Mouse (Mus musculus): ENCODE data around the gene Tom1l2.
A peak's percentile ranks its signal among the peaks of the same experiment; 100 is the strongest.

Gene Tom1l2

DNA sequence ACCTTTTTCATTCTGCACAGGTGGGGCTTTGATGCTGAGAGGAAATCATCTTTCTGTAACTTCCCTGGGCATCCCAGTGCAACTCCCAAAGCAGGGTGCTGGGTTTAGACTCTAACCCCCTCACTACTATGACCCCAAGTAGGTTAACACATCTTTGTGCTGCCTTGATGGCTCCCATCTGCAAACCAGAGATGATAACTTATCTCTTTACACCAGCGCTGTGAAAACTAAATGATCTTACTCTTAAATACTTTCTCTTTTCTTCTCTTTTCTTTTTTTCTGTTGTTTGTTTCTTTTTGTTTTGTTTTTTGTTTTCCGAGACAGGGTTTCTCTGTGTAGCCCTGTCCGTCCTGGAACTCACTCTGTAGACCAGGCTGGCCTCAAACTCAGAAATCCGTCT, 6.8 kb downstream of the Tom1l2 start:
- no peak for DNase-seq

DNA sequence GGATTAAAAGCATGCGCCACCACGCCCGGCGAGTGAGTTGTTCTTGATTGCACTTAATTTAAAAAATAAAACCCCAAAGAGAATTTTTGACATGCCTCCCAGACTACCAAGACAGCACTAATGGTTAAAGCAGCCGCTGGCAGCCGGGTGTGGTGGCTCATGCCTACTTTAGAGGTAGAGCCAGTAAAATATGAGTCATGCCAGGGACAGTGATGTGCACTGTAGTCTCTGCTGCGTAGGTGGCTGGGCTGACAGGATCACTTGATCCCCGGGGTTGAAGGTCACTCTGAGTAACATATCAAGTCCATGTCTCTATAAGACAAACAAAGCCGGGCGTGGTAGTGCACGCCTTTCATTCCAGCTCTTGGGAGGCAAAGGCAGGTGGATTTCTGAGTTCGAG, 13.3 kb downstream of the Tom1l2 start:
- no peak for DNase-seq

DNA sequence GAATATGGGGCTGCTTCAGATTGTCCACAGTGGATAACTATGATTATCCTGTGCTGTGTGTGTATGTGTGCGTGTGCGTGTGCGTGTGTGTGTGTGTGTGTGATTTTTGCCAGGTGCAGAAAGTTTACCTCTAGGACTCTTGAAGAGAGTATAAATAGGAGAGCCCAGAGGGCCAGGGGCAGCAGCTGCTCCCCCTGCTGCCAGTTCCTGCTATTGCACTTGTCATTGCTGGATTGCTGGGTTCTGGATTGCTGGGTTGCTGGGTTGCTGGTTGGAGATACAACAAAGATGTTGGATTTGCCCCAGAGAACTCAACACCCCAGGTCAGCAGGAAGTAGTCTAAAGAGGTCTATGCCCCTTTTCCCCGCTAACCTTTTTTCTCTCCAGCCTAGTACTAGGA, 14.4 kb downstream of the Tom1l2 start:
- peak; percentile 61 for DNase-seq

DNA sequence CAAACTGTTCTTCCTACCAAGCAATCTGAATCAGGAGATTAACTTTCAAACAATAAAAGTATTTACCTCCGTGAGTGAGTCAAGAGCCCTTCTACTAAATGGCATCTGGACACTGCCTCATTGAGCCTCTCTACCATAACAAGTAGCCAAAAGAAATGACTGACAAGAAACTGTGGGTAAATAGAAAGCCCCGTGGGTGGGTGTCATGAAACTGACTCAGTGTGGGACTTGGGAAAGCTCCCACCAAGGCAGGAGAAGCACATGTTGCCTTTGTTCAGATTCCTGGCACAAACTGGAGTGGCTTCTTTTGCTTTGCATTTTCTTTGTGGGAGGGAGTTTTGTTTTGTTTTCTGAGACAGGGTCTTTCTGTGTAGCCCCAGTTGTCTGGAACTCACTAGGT, 16.9 kb downstream of the Tom1l2 start:
- DNase-seq = no peak

DNA sequence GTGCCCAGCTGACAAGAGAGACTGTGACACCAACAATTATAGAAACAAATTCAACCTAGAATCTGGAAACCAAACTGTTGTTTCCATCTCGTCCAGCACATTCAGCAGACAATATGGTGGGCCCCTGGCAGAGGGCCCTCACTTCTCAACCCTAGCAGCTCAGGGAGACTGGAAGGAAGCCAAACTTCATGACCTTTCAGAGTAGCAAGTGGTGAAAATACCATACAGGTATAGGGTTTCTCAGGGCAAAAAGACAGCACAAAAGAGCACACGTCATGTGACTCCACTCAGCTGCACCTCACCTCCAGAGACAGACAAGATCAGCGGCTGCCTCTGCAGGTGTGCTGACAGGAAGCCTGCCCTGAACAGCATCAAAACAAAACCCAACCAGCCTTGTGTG, 18.6 kb downstream of the Tom1l2 start:
- DNase-seq = no peak

DNA sequence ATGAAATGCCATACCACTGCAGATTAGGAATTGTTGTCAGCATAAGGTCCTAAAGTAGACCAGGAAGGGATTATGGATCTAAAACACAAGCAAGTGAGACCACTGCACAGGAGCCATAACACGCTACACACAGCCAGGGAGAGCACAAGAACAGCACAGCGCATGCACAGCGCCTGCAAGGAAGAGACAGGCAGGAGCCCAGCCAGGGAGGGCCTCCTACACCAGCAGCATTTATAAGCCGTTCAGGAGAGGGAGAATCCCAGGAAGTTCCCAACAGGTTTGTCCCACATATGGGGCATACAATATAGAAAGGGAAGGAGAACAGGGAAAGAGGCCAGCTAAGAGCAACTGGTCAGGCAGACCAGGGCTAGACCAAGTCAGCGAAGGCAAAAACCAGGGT, 19.2 kb downstream of the Tom1l2 start:
- DNase-seq = no peak

DNA sequence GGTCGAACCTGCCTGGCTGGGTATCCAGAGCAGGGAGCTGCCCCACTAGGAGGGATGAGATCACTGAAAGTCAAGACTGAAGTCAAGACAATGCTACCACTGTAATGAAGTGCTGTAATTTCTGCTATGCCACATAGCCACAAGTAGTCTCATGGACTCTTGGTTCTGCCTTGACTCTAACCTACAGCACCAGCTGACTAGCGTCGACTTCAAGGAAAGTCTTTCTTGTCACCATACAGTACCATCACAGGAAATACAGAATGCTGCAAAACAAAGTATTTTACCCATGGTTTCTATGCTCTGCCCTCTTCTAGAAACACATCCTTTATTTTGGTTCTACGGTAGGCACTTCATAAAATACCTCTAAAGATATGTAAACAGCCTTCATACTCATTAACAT, 22.2 kb downstream of the Tom1l2 start:
- DNase-seq = no peak

DNA sequence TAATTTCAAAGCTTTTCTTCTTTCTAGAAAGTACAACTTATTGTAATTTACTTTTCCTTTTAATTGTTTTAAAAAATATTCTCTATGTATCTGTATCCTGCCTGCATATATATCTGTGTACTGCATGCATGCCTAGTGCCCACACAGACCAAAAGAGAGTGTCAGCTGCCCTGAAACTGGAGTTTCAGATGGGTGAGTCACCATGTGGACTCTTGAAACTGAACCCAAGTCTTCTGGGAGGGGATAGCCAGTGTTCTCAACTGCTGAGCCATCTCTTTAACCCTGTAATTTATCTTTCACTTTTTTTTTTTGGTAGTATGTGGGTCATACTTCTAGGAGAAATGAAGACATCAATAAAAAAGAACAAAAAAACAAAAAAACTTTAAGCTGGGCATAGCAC, 29.0 kb downstream of the Tom1l2 start:
- no peak for DNase-seq

DNA sequence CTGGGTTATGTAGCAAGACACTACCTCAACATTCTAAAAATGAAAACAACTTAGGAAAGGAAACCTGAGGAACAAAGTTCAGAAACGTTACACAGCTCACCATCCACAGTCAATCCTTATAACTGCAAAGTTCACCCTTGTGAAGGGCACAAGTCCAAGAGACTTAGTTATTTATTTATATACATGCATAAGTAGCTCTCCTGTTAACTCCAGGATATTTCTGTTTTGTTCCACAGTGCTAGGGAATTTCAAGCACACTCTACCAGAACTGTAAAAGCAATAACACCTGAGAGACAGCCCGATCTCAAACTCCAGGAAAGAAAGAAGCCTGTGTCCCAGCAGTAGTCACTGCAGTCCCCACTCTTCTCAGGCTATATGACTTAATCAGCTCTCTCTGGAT, 31.3 kb downstream of the Tom1l2 start:
- DNase-seq = no peak

DNA sequence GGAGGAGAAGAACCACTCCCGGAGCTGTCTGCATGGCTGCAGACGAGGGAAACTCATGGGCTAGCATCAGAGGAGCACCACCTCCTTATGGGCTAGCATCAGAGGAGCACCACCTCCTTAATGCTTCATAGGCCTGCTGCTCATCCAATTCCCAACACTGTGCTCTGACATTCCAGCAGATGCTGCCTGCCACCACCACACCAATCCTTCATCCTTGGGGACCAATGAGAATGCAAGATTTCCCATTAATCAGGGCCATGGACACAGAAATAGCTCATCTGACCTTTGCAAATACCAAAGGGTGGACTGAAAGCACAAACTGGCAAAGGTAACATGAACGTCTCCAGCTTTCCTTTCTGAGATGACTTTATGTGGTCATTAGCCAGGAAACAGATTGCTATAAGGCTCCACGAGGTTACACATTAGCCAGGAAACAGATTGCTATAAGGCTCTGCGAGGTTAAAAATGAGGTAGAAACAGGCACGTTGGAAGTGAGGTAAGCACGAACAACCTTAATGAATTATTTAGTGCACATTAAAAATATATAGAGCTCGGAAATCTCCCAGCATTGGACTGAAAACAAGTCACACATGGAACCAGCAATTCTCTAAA, 32.2 kb downstream of the Tom1l2 start:
- DNase-seq = no peak

DNA sequence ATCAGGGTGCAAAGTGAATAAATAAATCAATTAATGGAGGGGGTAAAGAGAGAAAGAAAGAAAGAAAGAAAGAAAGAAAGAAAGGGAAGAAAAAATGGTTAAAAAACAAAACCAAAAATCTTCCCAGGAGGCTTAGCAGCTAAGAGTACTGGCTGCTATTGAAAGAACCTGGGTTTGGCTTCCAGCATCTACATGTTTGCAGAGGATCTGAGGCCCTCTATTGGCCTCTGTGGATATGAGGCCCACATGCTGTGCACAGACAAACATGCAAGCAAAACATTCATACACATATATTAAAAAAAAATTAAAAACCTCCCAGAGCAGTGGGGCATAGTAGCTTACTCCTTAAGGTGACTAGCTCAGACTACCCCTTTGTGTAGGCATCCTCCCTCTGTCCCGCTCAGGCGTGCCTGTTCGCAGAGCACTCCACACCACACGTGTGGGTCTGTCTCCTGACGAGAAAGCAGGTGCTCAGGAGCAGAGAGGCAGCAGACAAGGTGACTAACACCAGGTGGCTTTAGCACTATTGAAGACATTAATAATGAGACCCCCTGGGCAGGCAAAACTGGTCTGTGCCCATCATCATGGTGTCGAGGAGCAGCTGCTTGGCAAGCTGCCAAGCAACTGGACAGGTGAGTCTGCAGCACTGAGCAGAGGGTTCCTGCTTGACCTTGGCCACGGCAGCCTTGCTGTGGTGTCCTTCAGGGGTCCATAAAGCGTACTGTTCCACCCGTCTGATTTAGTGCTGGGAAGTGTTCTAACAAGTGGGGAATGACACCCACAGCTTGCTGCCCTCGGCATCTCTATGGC, 33.2 kb downstream of the Tom1l2 start:
- DNase-seq = no peak

DNA sequence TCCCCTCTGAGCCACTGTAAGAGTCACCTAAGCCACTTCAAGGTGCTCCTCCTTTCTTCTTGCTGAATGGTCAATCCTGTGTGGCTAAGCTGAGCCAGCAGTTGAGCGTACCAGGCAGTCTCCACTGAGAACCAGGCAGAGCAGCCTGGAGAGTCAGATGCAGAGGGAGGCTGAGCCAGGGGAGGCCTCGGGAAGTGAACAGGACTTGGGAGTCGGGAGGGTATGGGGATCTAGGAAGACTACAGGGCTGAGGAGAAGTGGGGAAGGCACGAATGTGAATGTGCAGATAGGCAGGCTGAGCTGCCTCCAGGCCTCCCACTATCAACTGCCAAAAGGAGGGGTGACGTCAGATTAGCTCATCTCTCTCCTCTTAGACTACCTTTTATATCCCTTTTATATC, 34.0 kb downstream of the Tom1l2 start:
- no peak for DNase-seq

DNA sequence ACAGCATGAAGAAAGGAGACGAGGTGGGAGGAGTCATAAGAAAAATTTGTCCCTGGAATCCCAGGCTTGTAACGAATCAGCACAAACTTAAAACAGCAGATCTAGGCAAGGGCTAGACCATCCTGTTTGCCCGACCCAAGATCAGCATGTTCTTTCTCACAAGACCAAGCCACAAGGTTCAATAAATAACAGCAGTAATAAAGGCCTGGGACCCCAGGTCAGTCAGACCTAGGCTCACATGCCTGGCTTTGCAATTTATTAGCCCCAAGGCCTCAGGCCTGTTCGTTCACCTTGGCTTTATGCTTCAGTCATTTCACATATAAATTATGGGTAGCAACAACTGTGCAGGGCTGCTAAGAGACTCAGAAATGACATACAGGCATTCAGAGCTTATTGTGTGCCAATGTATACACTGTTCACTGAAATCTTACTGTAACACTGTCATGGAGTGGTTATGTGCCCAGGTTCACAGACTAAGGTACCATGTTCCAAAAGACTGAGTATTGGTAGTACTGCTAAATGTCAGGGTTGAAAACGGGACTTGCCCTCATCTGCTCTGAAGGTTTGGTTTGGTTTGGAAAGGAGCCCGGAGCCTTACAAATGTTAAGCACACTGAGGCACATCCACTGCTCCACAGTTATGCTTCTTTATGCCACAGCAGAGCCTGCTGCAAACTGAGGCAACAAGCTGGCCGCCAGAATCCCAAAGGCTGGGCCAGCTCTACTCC, 35.2 kb downstream of the Tom1l2 start:
- DNase-seq = no peak

DNA sequence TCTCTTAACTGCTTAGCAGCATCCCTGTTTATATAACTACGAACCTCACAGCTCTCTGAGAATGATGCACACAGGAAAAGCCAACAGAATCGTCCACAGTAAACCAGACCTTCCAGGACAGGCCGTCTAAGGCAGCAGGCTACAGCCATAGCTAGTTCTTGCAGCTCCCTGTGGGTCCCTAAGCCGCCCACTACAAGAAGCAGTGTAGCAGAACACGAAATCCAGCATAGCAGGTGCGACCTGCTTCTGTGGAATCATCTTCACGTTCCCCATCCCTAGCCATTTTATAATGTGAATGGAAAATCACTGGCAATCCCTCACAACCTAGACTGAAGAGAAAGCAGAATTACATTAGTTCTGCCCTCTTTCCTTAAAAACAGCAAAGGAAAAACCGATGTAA, 35.8 kb downstream of the Tom1l2 start:
- no peak for DNase-seq

DNA sequence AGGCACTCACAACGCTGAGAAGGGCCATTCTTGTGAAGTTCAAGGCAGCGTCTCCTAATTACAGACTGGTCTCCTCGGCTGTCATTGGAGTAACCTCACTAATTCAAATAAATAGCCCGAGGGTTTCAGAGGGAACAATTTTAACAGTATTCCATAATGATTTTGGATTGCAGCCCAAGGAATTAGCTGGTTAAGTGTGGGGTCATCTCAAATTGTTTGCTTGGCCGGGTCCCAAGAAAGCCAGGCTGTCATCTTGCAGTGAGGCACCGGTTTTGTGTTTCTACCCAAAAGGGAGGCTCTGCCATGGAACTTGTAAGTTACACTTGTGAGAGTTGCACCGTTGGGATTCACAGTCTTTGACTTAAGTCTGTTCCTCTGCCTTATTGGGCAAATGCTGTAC, 36.5 kb downstream of the Tom1l2 start:
- peak; percentile 43 for DNase-seq

DNA sequence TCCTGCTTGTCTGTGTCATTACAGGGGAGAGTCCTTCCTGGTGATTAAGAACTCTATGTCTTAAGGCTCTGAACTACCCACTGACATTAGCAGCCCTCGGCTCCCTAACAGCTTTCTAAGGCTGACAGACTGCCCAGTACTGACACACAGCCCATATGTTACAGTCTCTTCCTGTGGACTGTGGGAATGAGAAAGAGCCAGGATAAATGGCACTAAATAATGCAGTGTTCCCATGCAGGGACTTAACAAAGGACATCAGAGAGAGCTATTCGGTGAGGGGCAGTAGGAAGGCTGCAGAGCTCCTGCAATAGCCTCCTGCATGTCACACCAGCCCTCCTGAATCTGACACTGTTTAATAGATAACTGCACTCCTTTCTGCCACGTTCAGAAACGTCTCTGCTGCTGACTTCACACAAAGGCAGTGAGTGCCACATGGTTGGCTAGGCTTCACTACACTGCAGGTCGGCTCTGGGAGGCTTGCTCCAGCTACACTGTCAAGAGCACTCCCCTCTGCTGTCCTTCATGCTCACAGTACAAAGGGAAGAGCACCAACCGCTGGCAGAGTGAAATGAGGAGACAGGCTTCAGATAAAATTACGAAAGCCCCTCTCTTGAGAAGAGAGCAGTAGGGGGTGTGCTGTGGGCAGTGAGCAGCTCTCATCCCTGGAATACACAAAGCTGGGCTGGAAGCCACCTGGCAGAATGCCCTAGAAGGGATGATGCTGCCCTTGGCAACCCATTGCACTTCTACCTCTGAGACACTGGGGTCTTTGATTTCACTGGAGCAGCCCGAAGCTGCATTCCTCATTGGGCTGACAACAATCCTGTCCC, 41.5 kb downstream of the Tom1l2 start:
- DNase-seq = peak; percentile 88

DNA sequence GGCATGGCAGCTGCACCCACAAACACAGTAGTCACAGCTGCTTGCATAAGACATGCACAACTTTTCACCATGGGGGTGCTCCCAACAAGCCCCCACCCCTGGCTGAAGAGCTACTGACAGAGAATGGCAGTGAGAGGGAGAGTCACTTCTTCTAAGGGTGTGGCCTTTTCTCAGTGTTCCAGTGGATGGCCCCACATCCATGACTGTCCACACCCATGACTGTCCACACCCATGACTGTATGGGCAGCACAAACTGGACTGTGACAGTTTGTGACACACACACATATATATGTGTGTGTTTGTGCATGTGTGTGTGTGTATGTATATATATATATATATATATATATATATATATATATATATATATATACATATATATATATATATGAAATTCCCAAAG, 42.8 kb downstream of the Tom1l2 start:
- no peak for DNase-seq

DNA sequence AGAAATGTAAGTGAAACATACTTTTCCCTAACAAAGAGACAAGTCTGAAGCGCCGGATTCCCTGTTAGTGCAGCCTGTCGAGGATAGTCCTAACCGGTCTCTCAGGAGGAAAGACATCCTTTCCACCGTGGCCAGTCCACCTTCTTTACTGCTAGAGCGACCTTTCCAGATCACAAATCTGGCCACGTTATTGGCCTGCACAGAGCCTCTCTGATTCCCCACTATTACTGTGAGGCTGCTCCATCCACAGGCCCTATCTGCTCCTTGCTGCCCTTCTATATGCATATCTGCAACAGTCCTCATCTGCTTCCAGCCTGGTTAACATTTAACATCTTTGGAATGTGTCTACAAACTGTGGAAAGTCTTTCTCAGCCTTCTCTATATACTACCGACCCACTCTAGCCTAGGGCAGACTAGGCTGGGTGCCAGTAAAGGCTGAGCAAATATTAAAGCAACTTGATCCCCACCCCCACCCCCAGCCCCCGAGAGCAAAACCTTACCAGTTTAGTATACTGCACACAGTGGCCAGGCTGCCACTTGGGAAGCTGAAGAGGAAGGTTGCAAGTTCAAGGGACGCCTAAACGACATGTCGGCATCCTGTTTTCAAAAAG, 44.1 kb downstream of the Tom1l2 start:
- peak; percentile 33 for DNase-seq

DNA sequence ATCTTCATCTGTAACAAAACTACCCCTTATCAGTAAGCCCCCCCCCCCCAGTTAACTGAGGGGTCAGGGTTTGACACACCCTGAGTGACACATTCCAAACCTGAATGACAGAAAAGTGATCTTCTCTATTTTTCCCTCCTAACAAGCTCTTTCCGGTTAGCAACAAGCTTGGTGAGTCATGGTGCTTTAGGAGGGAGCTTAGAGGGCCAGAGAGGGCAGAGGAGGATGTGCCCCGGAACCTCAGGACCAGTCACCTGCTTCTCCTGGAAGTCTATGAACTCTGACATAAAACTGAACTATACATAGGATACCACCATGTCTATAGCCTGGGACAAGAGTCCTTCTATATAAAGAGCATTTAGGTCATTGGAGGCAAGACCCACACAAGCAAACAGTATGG, 44.6 kb downstream of the Tom1l2 start:
- DNase-seq = no peak

DNA sequence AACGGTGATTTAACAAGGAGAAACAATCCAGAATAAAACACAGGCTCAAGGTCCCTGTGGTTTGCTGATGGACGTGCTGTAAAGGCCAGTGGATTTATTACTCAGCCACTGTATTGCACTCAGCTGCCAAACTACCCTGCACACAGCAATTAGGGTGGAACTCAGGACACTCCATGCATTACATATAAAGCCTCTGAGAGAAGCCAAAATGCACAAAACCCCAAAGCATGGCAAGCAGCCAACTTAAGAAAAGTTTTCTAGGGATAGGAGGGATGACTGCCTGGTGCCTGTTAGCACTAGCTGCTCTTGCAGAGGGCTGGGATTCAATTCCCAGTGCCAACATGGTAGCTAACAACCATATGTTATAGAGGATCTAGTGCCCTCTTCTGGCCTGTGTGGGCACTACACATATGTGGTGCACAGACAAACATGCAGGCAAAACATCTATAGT, 45.3 kb downstream of the Tom1l2 start:
- no peak for DNase-seq

DNA sequence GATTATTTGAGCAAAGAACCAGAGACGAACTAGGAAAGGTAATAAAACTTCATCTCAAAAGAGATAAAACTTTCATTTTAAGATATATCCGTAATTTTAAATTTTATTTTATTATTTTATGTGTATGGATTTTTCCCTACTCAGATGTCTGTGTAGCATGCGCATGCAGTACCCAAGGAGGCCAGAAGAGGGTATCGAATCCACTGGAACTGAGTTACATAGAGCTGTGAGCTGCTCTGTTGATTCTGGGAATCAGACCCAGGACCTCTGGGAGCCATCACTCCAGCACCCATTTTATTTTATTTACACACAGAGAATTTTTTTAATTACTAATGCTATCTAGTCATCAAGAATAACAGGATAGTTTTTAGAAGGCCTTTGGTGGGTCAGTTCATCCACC, 45.9 kb downstream of the Tom1l2 start:
- peak; percentile 70 for DNase-seq

DNA sequence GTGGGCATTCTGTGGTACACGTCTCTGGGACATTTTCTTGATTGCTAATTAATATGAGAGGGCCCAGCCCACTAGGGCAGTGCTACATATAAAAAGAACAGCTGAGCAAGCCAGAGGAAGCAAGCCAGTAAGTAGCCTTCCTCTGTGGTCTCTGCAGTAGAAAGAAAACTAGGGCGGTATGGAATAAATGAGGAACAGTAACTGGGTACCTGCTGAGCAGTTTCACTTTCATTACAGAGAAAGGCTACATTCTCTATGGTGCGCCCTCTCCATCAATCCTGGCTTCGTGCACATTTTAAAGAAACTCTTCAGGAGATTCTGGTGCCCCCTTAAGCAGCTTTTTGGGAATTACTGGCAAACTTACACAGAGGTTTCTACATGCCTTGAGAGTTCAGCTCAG, 47.1 kb downstream of the Tom1l2 start:
- DNase-seq = no peak

DNA sequence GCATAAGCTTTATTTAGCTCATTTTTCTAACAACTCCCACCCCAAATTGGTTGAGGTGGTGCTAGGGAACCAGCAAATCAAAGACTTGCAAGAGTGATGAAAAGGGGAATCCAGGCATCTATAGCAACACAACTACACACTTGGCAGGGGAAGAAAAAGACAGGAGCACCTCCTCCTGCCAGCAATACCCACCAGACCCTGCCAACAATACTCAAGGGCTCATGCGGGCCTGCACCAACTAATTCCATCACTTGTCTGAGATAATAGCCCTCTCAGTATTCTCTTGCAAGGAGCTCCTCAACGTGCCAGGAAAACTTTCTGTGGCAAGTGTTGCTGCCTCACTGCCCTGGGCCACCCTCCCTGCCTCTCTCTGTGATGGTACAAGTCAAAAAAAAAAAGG, 49.2 kb downstream of the Tom1l2 start:
- DNase-seq = no peak

Data from lung, postnatal 10 days (tissue).